Mouse (Mus musculus): Measurements from ENCODE around the gene Rbfox2.

Rbfox2 gene

GRCm38 (mm10) chr15:77104349-77105158 lies 202.2 kb downstream of the Rbfox2 start:
- DNase-seq (ENCODE audit: low read depth) = no peak

- DNase-seq (ENCODE audit: low read depth) = no peak
Observed at GRCm38 (mm10) chr15:77102685-77103084, 204.1 kb downstream of the Rbfox2 start.

- no peak for DNase-seq (ENCODE audit: low read depth)
Observed at GRCm38 (mm10) chr15:77099756-77100155, 207.0 kb downstream of the Rbfox2 start.

GRCm38 (mm10) chr15:77097358-77097757 lies 209.4 kb downstream of the Rbfox2 start:
- no peak for DNase-seq (ENCODE audit: low read depth)

- DNase-seq (ENCODE audit: low read depth) = no peak
Observed at GRCm38 (mm10) chr15:77095216-77095615, 211.6 kb downstream of the Rbfox2 start.

GRCm38 (mm10) chr15:77094431-77094830 lies 212.4 kb downstream of the Rbfox2 start:
- no peak for DNase-seq (ENCODE audit: low read depth)

GRCm38 (mm10) chr15:77091394-77091793 lies 215.4 kb downstream of the Rbfox2 start:
- DNase-seq (ENCODE audit: low read depth) = no peak

- DNase-seq (ENCODE audit: low read depth) = no peak
Observed at GRCm38 (mm10) chr15:77090531-77090930, 216.3 kb downstream of the Rbfox2 start.

GRCm38 (mm10) chr15:77089249-77089648 lies 217.6 kb downstream of the Rbfox2 start:
- DNase-seq (ENCODE audit: low read depth) = no peak

- no peak for DNase-seq (ENCODE audit: low read depth)
Observed at GRCm38 (mm10) chr15:77086488-77086887, 220.3 kb downstream of the Rbfox2 start.

- no peak for DNase-seq (ENCODE audit: low read depth)
Observed at GRCm38 (mm10) chr15:77085818-77086217, 221.0 kb downstream of the Rbfox2 start.

- DNase-seq (ENCODE audit: low read depth) = no peak
Observed at GRCm38 (mm10) chr15:77081454-77081853, 225.3 kb downstream of the Rbfox2 start.

- DNase-seq (ENCODE audit: low read depth) = no peak
Observed at GRCm38 (mm10) chr15:77080684-77081254, 226.0 kb downstream of the Rbfox2 start.

GRCm38 (mm10) chr15:77079890-77080361 lies 226.9 kb downstream of the Rbfox2 start:
- DNase-seq (ENCODE audit: low read depth) = peak; percentile 9

- DNase-seq (ENCODE audit: low read depth) = no peak
Observed at GRCm38 (mm10) chr15:77079256-77079822, 227.5 kb downstream of the Rbfox2 start.

GRCm38 (mm10) chr15:77078786-77079185 lies 228.0 kb downstream of the Rbfox2 start:
- DNase-seq (ENCODE audit: low read depth) = no peak

- DNase-seq (ENCODE audit: low read depth) = no peak
Observed at GRCm38 (mm10) chr15:77077906-77078305, 228.9 kb downstream of the Rbfox2 start.

GRCm38 (mm10) chr15:77076523-77076922 lies 230.3 kb downstream of the Rbfox2 start:
- DNase-seq (ENCODE audit: low read depth) = no peak

- no peak for DNase-seq (ENCODE audit: low read depth)
Observed at GRCm38 (mm10) chr15:77072556-77073163, 234.1 kb downstream of the Rbfox2 start.

- DNase-seq (ENCODE audit: low read depth) = no peak
Observed at GRCm38 (mm10) chr15:77071501-77071900, 235.3 kb downstream of the Rbfox2 start.

- no peak for DNase-seq (ENCODE audit: low read depth)
Observed at GRCm38 (mm10) chr15:77070745-77071268, 236.0 kb downstream of the Rbfox2 start.

- DNase-seq (ENCODE audit: low read depth) = peak; percentile 31
Observed at GRCm38 (mm10) chr15:77069019-77069418, 237.8 kb downstream of the Rbfox2 start.

Measured in 416B (cell line).